Mouse (Mus musculus): ENCODE measurements around the gene Klrb1c. TPM values are rescaled to one million over a fixed set of nuclear protein-coding genes. Genes with fewer than 3 reads are reported as not detected.

Gene Klrb1c
- polyA plus RNA-seq, 1 experiment from 2014 or later = 0.26 TPM

Other genes with a start within 250 kb of the Klrb1c start
- gene A2ml1, start 207.6 kb downstream of the Klrb1c start, polyA plus RNA-seq (2014; fragmentation: Nextera tagmentation; extraction: Ambion mirVana) = 2.5 and 3.5 TPM in 2 replicates
- not detected in 2 replicates for gene Klrb1a, start 165.7 kb downstream of the Klrb1c start, polyA plus RNA-seq (2014; fragmentation: Nextera tagmentation; extraction: Ambion mirVana)
- gene Clec2h, start 126.8 kb downstream of the Klrb1c start, polyA plus RNA-seq (2014; fragmentation: Nextera tagmentation; extraction: Ambion mirVana) = 0.60 and 0.73 TPM in 2 replicates
- gene Klrb1, start 66.2 kb downstream of the Klrb1c start, polyA plus RNA-seq (2014; fragmentation: Nextera tagmentation; extraction: Ambion mirVana) = not detected in 2 replicates
- gene Gm44511, start 37.1 kb upstream of the Klrb1c start, polyA plus RNA-seq (2014; fragmentation: Nextera tagmentation; extraction: Ambion mirVana) = 0.62 TPM in 1 of 2 replicates, not detected in the other
- 0.19 and 0.67 TPM in 2 replicates for gene Klrb1b, start 37.1 kb upstream of the Klrb1c start, polyA plus RNA-seq (2014; fragmentation: Nextera tagmentation; extraction: Ambion mirVana)
- 0.19 TPM in 1 of 2 replicates, not detected in the other for gene Clec2i, start 98.4 kb upstream of the Klrb1c start, polyA plus RNA-seq (2014; fragmentation: Nextera tagmentation; extraction: Ambion mirVana)
- 1.8 and 3.0 TPM in 2 replicates for gene BC035044, start 101.9 kb upstream of the Klrb1c start, polyA plus RNA-seq (2014; fragmentation: Nextera tagmentation; extraction: Ambion mirVana)
- gene Clec2g, start 145.2 kb upstream of the Klrb1c start, polyA plus RNA-seq (2014; fragmentation: Nextera tagmentation; extraction: Ambion mirVana) = not detected in 2 replicates

All from intestine, embryonic 14.5 days (tissue).